Mouse (Mus musculus) CH12F3 (cell line): ENCODE measurements around the gene Wnt3.

Experiments used
- in situ Hi-C: fragments of 300-500 bp; cut with MboI; formaldehyde crosslinking; loops from 2 replicates; pipeline ENCODE4 v1.14.3; 2020; ENCODE audit warnings: low sequenced_read_pairs

Gene Wnt3

GRCm38 (mm10) chr11:103773387-103774227 is at the start of gene Wnt3:
Gene Wnt3 (plus strand): TSS chr11:103774150.
- in situ Hi-C loops: no loop called here

- in situ Hi-C loops: no loop called here
Observed at GRCm38 (mm10) chr11:103724331-103724771, 49.6 kb upstream of the Wnt3 start.

- in situ Hi-C loops: no loop called here
Observed at GRCm38 (mm10) chr11:103729282-103729985, 44.5 kb upstream of the Wnt3 start.

- in situ Hi-C loops: no loop called here
Observed at GRCm38 (mm10) chr11:103731594-103731993, 42.4 kb upstream of the Wnt3 start.

- in situ Hi-C loops: no loop called here
Observed at GRCm38 (mm10) chr11:103732306-103732705, 41.6 kb upstream of the Wnt3 start.

GRCm38 (mm10) chr11:103733069-103733468 is 40.9 kb upstream of the Wnt3 start:
- in situ Hi-C loops: no loop called here

- in situ Hi-C loops: no loop called here
Observed at GRCm38 (mm10) chr11:103733961-103734360, 40.0 kb upstream of the Wnt3 start.

- in situ Hi-C loops: no loop called here
Observed at GRCm38 (mm10) chr11:103734411-103735045, 39.4 kb upstream of the Wnt3 start.

GRCm38 (mm10) chr11:103735046-103735781 is 38.7 kb upstream of the Wnt3 start:
- in situ Hi-C loops: no loop called here

- in situ Hi-C loops: no loop called here
Observed at GRCm38 (mm10) chr11:103749306-103750089, 24.5 kb upstream of the Wnt3 start, which contains the start of gene Wnt9b. Gene Wnt9b (minus strand): TSS chr11:103749821.

GRCm38 (mm10) chr11:103750612-103751011 is 23.3 kb upstream of the Wnt3 start:
- in situ Hi-C loops: no loop called here

GRCm38 (mm10) chr11:103758054-103758453 is 15.9 kb upstream of the Wnt3 start:
- in situ Hi-C loops: no loop called here

GRCm38 (mm10) chr11:103758706-103759105 is 15.2 kb upstream of the Wnt3 start:
- in situ Hi-C loops: no loop called here

GRCm38 (mm10) chr11:103760101-103760500 is 13.8 kb upstream of the Wnt3 start:
- in situ Hi-C loops: loop anchor here (10.0 kb wide), 1 partner anchor 155 kb away; no protein-coding TSS in a partner anchor

- in situ Hi-C loops: loop anchor here (10.0 kb wide), 1 partner anchor 154 kb away; no protein-coding TSS in a partner anchor
Observed at GRCm38 (mm10) chr11:103760891-103761290, 13.1 kb upstream of the Wnt3 start.

- in situ Hi-C loops: loop anchor here (10.0 kb wide), 1 partner anchor 151 kb away; no protein-coding TSS in a partner anchor
Observed at GRCm38 (mm10) chr11:103763410-103764163, 10.4 kb upstream of the Wnt3 start.

- in situ Hi-C loops: loop anchor here (10.0 kb wide), 1 partner anchor 150 kb away; no protein-coding TSS in a partner anchor
Observed at GRCm38 (mm10) chr11:103764601-103765000, 9.3 kb upstream of the Wnt3 start.

GRCm38 (mm10) chr11:103765556-103766011 is 8.4 kb upstream of the Wnt3 start:
- in situ Hi-C loops: loop anchor here (10.0 kb wide), 1 partner anchor 149 kb away; no protein-coding TSS in a partner anchor
